Mouse (Mus musculus) liver, embryonic 14.5 days (tissue): ENCODE results near the gene Haspin.

Experiments
- CTCF ChIP-seq: IDR thresholded peaks from 2 replicates; pipeline ENCODE4 v1.5.1; 2016; ENCODE audit warnings: antibody characterized with exemption, low read depth, control low read depth
- EP300 ChIP-seq: IDR thresholded peaks from 2 replicates; pipeline ENCODE4 v1.6.1; 2016; ENCODE audit warnings: antibody characterized with exemption, low read depth

DNA sequence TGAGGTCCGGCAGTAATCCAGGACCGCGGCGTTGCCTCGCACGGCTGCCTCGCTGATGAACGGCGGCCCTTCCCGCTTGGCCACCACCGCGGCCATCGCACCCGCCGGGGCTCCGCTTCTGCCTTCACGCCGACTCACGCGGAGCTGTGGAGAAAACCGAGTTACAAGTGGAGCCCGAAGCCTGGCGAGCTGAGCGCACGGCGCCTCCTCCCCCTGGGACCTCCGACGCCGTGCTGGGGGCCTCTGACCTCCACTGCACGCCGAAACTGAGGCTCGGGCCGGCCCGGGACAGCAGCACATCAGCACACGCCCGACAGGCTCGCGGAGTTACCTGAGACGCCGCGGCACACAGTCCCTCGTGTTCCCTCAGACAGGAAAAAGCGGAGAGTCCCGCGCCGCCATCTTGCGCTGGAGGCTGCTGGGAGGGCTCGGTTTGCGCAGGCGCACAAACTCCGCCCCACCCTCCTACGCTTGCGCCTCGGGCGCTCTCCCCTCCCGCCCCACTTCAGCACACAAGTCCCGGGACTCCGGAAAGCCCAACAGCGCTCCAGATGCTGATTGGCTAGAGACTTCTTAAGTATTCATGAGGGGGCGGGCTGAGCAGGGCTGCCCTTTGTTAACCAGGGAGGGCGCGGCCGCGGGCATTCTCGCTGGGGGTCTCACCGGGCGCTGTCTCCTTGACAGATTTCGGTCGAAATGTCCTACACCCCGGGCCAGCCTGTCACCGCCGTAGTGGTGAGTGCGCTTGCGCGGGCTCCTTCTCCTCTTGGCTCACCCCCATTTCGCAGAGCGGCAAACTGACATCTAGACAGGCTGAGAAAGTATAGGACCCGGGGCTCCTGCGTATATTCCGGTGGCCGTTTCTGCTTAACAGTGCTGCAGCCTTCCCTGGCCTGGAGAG, 38.8 kb upstream of the Haspin start, which contains the start of the genes Emc6 and Tax1bp3:
- peak; percentile 18; the same call in 1 of the 2 replicates for TF ChIP-seq CTCF
- TF ChIP-seq EP300 = no peak
